9 mouse cellular contexts compared by ENCODE assay signal in the genomic region with DNA sequence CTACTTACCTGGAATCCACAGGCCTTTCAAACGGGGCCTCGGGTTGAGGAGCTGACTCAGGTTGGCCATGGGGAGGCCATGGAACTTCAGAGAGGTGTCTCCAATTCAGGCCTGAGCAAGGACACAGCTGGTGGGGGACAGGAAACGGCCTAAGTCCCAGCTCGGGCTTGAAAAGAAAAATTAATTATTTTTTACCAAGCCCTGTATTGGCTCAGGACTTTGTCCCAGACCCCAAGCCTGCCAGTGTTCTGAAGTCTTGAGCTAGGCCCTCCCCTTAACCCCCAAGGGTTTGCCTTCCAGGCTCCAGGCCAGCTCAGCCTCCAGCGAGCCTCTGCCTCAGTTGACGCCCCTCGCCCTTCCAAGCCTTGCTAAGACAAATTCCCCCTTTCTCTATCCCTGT. TPM values are rescaled to one million over a fixed set of nuclear protein-coding genes. Genes with fewer than 3 reads are reported as not detected.
DNase-seq lines count a peak whose midpoint lies in the region; ATAC-seq lines count a peak whose summit lies in the region.
"Had no signal": no experiment of that assay in that cellular context is flagged by ENCODE, and none has a peak within 500 bp of the region (broad histone marks: within the 10 kb centered on the region; RNA-seq: fewer than 3 reads in every experiment).

Gene Pth1r (minus strand): TSS at position 185 of the 400 bp plus-strand sequence.

- 0 out of 2 replicates have a peak within 1 kb of the TSS, but pooled peaks have one; percentile 5 for H3K9ac ChIP-seq in heart, embryonic 13.5 days

- H3K4me2 ChIP-seq in heart, embryonic 13.5 days = no peak within 1 kb of the TSS

- no peak within 1 kb of the TSS for H3K27ac ChIP-seq in heart, embryonic 13.5 days (replicated peaks)

- ATAC-seq in heart, embryonic 13.5 days (ENCODE audit: extremely low read depth, insufficient number of reproducible peaks, low FRiP score, low TSS enrichment) = no peak
- ATAC-seq in inflammation-experienced regulatory T-cells, adult 6 months = no peak

- H3K4me3 ChIP-seq in heart, embryonic 13.5 days = no peak within 1 kb of the TSS

- H3K9me3 ChIP-seq in heart, embryonic 13.5 days = no peaks in the 10 kb centered on the region

- no peaks in the 10 kb centered on the region for H3K36me3 ChIP-seq in heart, embryonic 13.5 days

- DNase-seq in heart, postnatal 25 days (ENCODE audit: low spot score) = no peak
- no peak for DNase-seq in adrenal gland, postnatal 4 days (ENCODE audit: low spot score in 2 of 2)
- no peak for DNase-seq in heart, postnatal 10 days
- DNase-seq in kidney, postnatal 14 days = peak; percentile 79
- DNase-seq in natural killer cell, adult 2 months (ENCODE audit: low spot score in 2 of 2) = no peak
- DNase-seq in frontal cortex, postnatal 25 days (ENCODE audit: low spot score in 2 of 2) = no peak

- H3K4me1 ChIP-seq in heart, embryonic 13.5 days = peaks cover 69% of the 10 kb centered on the region

- H3K27me3 ChIP-seq in heart, embryonic 13.5 days (replicated peaks) = peaks cover 25% of the 10 kb centered on the region

- intact Hi-C loops in heart, postnatal 25 days (cut with DNase I) = no loop called here
- intact Hi-C loops in heart, postnatal 10 days (cut with DNase I) = no loop called here

- WGBS in heart, embryonic 13.5 days = 66% methylated on average over 7 of the region's 7 CpGs

RNA-seq across cellular contexts. Expression of gene Pth1r, which starts in this region (rescaled TPM):
- 31.2 and 33.3 TPM in 2 replicates for polyA plus RNA-seq in heart, embryonic 13.5 days (2015; fragmentation: Nextera tagmentation; extraction: Ambion mirVana)
- total RNA-seq in heart, postnatal 25 days (2021) = 1 to 10 TPM; 7.6 to 7.9 TPM
- 10 to 100 TPM; 18.0 to 37.9 TPM for total RNA-seq in adrenal gland, postnatal 4 days (2021)
- total RNA-seq in heart, postnatal 10 days (2021) = 10 to 100 TPM; 11.5 to 13.4 TPM
- polyA plus RNA-seq in inflammation-experienced regulatory T-cells, adult 6 months (2017; shearing (Covaris generic)) = not detected
- total RNA-seq: megakaryocyte, adult 5-6 weeks had no signal

Comparison
In these comparisons a context has a peak if more than half of its experiments do, and no peak if none do; other contexts are left out.
1. RNA of gene Pth1r (polyA plus RNA-seq): 31.2 to 33.3 TPM in heart, embryonic 13.5 days; not detected in inflammation-experienced regulatory T-cells, adult 6 months; every median in the first group is over 10 times any median in the second.